Mouse (Mus musculus) kidney, adult 2 months (tissue): ENCODE data around the gene Ctxn2.
"Not testable (repeated sequence)": the region's sequence is repeated elsewhere in the genome, so short reads cannot be mapped to it uniquely, and the experiment has no call there.

ENCODE experiments used
- CTCF ChIP-seq: fragments of 200-500 bp; conservative IDR thresholded peaks from 2 replicates; pipeline ENCODE4 v1.5.1; 2011; ENCODE audit warnings: low read depth, mild to moderate bottlenecking, control low read depth, low read length, moderate library complexity, mixed read lengths; ENCODE audit not compliant: insufficient read depth, insufficient read length
- POLR2A ChIP-seq: fragments of 200-500 bp; IDR thresholded peaks from one replicate; pipeline ENCODE4 v1.6.1; 2011; ENCODE audit warnings: low read depth, low read length, control low read depth

- not testable (repeated sequence) for TF ChIP-seq CTCF, POLR2A
These were observed 44.4 kb upstream of the Ctxn2 start for GRCm38 (mm10) chr2:125092123-125092522.
